Mouse (Mus musculus): Measurements from ENCODE around the gene Spata31d1d.

Spata31d1d gene

GRCm38 (mm10) chr13:59679908-59680307 is 51.6 kb downstream of the Spata31d1d start:
- no peak for DNase-seq (ENCODE audit: low read depth, low spot score)

- peak; percentile 77 for DNase-seq (ENCODE audit: low read depth, low spot score)
Observed at GRCm38 (mm10) chr13:59679306-59679705, 52.2 kb downstream of the Spata31d1d start.

- DNase-seq (ENCODE audit: low read depth, low spot score), result peak; percentile 69
Observed at GRCm38 (mm10) chr13:59676316-59677229, 55.0 kb downstream of the Spata31d1d start.

All from ZHBTc4 (cell line).